Mouse (Mus musculus): ENCODE measurements around the gene Dusp22.

- no peak for TF ChIP-seq CTCF (IDR thresholded peaks at IDR 0.05)
- no peak for TF ChIP-seq POLR2A (IDR thresholded peaks at IDR 0.05; ENCODE audit: insufficient read depth, low read depth, low read length)
Observed at GRCm38 (mm10) chr13:30632998-30633397, 26.8 kb upstream of the Dusp22 start.
